Mouse (Mus musculus) testis, postnatal 14 days (tissue): ENCODE data around the gene Wsb2.
"Not testable (repeated sequence)": the region's sequence is repeated elsewhere in the genome, so short reads cannot be mapped to it uniquely, and the experiment has no call there.

ENCODE experiments used
- DNase-seq: peaks from one replicate; pipeline ENCODE4 v3.0.0; 2021; ENCODE audit warnings: low spot score

Gene Wsb2

DNA sequence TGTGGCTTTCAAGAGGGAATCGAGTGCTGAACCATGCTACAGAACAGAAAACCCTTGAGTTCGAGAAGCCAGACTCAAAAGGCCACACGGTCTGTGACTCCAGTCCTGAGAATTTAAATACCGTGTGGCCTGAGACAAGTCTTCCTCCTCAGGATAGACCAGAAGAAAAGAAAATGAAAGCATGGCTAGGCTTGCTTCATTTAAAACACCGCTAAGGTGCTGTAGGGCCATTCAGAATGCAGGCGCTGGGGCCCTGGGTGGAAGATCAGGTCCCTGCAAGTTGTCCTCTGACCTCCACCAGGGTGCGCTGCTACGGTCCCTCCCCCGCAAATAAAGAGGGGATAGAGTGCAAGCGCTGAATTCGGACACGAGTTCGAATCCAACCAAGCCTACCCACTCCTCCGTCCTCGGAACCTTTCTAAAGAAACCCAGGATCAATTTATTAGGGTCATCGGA is 31.2 kb downstream of the Wsb2 start:
- DNase-seq, result peak; percentile 70

DNA sequence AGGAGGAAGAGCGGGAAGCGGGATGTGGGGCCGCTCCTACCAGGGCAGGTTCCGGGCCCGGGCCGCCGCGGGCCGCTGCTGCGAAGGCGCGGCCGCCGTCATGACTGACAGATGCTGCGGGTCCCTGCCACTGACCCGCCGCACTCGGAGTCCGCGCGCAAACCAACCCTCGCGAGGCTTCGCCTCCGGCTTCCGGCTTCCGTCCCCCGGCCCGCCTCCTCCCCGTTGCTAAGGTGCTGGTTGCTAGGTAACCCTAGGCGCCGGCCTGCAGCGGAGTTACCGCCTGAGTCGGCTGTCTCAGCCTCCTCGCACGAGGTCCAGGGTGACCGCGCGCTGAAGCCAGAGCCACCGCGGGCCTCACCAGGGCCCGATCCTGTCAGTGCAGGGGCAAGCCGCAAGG is 31.8 kb downstream of the Wsb2 start, which contains the start of gene Rfc5:
Gene Rfc5 (minus strand): TSS at position 171 of the 400 bp plus-strand sequence.
- DNase-seq, result peak; percentile 96

DNA sequence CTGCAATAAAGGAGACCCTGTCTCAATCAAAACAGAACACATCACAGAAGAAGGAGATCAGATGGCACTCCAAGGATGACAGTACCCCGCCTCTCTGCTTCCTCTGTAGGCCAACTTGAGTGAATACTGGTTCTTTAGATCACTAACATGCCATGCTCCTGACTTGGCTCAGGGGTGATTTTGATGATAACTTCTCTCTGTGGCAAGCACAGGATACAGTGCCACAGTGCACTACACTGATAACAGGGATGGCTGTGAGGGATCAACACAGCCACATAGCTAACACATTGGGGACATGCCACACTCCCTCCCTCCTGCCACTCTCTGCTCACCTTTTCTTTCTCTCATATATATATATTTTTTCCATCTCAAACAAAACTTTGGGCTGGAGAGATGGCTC is 33.8 kb downstream of the Wsb2 start:
- no peak for DNase-seq

DNA sequence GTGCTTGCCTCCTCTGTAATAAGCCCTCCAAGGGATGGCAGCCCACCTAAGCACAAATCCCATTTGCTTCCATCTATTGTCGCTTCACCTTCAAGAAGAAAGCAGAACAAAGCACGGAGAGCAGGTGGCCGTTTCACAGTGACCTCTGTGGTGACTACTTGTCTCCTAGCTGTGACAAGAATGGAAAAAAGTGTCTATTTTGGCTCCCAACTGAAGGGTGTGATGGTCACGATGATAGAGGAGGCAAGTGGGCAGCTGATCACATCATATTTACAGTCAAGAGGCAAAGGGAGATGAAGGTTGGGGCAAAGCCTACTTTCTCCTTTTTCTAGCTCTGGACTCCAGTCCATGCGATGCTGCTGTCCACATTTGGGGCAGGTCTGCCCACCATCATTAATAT is 38.7 kb downstream of the Wsb2 start:
- DNase-seq, result no peak

DNA sequence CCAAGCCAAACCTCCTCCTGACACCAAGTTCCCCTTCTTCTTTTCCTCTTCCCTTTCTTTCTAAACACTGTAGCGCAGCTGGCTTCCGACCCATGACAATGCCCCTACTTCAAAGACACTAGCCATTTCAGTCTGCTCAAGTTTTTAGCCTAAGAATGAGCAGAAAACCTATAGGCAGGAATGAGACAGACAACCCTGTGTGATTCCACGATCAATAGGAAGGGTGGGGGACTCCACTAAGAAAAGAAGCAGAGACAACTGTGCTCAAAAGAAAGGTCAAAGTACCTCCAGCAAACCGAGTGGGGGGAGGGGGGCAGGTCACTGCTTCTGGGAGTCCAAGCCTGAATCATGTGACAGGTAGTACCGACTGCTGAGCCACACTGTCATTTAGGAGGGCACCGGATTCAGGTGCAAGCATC is 39.5 kb downstream of the Wsb2 start:
- DNase-seq, result no peak

DNA sequence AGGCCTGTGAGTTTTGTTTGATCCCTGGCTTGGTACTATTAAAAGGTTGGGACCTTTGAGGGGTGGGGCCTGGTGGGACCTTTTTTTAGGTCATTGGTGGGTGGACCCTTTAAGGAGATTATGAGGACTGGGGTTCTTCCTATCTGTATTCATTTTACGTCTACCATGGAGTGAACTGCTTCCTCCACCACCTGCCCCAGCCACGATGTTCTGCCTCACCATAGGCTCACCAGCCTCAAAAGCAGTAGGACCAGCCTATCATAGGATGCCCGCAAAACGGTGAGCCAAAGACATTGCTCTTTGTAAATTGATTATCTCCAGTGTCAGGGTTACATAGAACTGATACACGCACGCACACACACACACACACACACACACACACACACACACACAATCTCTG is 40.3 kb downstream of the Wsb2 start:
- no peak for DNase-seq

DNA sequence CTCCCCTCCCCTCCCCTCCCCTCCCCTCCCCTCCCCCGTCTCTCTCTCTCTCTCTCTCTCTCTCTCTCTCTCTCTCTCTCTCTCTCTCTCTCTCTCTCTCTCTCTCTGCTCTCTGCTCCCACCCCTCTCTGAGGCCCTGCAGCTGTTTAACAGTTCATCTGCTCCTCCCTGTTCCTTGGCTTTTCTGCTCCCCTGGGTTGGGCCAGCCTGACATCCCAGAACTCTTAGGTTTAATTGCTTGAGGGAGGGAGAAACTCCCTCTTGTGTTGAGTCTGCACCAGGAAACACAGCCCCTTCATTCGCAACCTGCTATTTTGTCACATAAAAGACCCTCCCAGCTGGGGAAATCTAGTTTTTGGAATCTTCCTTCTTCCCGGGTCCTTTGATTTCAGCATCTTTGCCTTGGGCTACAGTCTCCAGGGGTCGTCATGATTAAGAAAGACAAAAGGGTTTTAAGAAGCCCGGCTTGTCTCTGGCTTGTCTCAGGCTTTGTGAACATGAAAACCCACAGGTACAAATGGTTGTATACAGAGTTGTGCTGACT is 41.0 kb downstream of the Wsb2 start:
- no peak for DNase-seq

DNA sequence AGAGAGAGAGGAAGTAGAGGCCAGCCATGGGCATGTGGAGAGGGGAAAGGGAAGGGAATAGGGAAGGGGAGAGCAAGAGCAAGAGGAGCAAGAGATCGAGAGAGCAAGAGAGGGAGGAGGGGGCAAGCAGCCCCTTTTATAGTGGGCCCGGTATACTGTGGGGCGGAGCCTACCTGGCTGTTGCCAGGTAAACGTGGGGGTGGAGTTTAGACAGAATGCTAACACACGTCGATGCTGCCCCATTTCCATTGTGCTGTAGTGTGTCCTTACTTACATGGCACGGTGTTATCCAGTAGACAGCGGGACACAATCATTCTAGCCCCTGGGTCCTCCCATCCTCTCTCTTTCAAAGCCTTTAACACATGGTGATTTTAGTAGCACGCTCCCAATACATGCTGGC is 42.2 kb downstream of the Wsb2 start:
- no peak for DNase-seq

DNA sequence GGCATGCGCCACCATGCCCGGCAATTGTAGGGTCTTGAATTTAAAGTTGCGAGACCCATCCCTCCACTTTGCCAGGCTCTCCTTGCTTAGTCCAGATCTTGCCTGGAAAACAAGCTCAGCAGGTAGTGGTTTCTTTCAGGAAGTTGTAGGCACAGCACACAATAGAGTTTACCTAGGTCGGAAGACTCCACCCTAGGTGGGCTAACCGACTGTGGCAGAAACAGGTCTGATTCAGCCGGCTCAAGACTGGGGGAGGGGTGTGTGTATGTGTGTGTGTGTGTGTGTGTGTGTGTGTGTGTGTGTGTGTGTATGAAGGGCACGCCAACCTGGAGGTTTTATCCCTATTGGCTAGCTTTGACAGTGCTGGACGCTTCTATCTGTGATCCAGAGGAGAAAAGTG is 46.5 kb downstream of the Wsb2 start:
- DNase-seq, result no peak

DNA sequence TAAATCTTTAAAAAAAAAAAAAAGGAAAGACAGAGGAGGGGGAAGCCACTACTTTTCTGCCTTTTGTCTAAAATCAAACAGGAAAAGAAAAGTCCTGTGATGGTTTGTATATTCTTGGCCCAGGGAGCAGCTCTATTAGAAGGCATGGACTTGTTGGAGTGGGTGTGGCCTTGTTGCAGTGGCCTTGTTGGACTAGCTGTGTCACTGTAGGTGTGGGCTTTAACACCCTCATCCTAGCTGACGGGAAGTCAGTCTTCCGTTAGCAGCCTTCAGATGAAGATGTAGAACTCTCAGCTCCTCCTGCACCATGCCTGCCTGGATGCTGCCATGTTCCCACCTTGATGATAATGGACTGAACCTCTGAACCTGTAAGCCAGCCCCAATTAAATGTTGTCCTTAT is 47.6 kb downstream of the Wsb2 start:
- DNase-seq, result not testable (repeated sequence)

DNA sequence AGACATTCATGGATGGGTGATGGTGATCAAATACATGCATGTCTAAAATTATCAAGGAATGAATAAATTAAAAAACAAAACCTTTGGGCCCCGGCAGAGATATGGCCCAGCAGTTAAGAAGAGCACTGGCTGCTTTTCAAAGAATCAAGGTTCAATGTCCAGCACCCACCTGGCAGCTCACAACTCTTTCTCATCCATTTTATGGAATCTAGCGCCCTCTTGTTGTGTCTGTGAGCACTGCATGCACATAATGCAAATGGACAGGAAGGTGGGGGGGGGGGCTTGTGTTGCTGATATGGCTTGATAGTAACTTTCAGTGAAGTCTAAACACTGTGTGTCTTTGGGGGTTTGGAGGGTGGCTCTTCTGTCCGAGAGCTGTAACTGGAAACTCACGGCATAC is 51.1 kb downstream of the Wsb2 start:
- DNase-seq, result no peak

DNA sequence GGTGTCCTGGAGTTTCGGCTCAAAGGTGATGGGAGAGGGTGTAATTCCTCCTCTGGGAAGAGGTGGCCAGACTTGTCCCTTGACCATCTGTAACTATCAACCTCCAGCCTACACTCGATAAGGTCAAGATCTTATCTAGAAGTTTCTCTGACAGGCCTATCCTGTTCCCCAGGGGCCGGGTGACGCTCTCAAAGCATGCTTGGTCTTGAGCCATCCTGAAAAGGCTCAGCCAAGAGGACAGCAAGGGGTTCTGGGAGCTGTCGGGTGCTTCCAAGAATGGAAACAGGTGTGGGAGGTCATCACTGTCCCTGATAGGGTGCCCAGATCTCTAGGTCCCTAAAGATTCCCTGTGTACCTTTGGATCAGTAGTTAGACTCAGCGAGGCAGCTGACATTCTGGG is 52.3 kb downstream of the Wsb2 start:
- DNase-seq, result no peak

DNA sequence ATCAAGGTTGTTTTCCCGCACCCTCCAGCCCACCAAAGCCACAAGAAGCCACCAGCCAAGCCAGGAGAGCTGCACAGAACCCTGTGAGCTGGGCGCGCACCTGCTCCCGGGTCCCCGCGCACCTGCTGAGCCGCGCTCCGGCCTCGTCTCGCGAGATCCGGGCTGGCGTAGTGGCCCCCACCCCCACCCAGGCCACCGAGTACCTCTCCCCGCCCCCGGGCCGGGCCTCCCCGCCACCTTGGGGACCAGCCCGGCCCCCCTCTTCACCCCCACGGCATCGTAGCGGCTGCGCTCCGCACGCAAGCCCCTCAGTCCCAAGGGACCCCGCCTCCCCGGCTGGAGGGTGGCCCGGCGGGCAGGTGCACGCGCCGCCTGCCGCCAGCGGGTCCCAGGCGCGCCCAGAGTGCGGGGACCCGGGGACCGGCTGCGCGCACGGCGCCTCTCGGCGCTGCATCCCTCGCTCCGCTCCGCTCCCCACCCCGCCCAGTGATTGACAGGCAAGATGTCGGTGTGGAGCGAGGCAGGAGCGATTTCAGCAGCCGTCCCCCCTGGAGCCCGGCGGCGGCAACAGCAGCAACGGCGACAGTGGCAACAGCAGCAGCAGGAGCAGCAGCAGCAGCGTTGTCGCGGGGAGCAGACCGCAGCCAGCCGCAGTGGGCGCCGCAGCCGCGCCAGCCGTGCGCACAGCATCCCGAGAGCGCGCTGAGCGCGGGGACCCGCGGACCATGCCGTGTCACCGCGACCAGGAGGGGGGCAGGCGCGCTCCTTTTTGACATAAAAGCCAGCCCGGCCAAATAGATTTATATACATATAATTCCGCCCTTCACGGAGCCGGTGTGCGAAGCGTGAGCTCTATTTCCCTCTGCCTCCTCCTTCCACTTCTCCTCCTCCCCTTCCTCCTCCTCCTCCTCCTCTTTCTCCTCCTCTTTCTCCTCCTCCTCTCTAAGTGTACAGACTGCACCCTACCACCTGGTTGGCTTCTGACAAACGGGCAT is 56.7 kb downstream of the Wsb2 start, which contains the start of gene Ksr2:
Gene Ksr2 (plus strand): TSS at position 494 of the 995 bp plus-strand sequence.
- peak; percentile 22 for DNase-seq

DNA sequence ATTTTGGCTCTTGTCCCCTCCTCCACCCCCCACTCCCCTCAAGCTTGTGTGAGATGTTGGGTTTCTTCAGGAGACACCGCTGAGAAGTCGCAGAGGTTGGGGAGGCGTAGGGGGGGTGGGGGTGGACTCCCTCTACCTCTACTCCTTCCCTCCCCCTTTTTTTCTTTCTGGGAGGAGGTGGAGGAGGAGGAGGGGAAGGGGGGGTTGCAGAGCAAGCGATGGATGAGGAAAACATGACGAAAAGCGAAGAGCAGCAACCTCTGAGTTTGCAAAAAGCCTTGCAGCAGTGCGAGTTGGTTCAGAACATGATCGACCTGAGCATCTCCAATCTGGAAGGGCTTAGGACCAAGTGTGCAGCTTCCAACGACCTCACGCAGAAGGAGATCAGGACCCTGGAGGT is 57.5 kb downstream of the Wsb2 start:
- DNase-seq, result no peak

DNA sequence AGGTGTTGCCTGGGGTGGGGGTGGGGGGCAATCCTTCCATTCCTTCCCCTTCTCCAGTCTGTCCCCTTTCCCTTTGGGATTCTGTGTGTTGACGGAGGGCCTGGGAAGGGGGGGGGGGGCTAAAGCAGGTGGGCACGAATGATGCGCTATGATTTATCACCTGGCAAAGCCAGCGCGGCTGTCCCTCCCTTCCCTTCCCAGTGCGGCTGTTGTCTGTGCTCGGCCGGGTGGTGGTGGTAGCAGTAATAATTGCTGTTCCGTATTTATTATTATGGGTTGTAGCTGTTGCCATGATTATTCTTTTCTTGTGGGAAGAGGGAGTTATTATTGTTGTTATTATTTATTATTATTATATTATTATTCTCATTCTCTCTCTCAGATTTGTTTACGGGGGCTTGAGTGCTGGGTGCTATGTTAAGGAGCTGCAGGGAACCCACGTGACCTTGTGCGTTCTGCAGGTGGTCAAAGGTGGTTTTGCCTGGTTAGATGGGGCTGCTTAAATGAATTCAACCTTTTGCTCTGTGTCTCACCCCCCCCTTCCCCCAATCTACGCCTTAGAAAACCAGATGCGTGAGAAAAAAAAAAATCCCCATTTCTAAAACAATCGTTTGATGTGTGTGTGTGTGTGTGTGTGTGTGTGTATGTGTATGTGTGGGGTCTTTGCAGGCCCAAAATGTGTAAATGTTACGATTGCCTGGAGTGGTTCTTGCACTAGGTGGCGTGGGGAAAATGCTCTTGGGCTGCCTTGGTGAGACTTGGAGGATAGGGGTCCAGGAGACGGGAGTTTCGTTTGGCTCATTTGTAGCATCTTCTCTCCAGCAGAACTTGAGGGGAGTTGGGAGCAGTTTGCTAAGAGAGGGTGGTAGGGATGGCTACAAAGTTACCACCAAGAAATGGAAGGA is 58.2 kb downstream of the Wsb2 start:
- DNase-seq, result peak; percentile 37

DNA sequence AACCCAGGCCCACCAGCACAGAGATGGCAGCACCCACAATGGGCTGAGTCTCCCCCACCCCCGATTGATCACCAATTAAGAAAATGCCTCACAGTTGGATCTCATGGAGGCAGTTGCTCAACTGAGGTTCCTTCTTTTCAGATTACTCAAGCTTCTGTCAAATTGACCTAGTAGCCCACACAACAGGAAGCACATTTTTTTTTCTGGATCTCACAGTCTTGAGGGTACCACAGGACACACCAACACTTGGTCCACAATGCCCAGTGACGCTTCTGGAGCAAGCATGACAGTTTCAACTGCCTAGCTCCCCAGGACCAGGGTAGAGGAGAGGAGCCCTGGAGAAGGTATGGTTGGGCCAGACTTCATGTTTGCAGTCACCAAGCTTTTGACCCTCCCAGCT is 60.3 kb downstream of the Wsb2 start:
- no peak for DNase-seq
